Mouse (Mus musculus) adrenal gland, postnatal 36 days (tissue): ENCODE measurements at regions not wholly inside any gene's neighbourhood (a gene's known extent, or its start where the extent isn't known, plus 50 kb on each side); places are given as distances from the start of the nearest gene placed in this dataset.
A peak's percentile ranks its signal among the peaks of the same experiment; 100 is the strongest.
"Not testable (repeated sequence)": the region's sequence is repeated elsewhere in the genome, so short reads cannot be mapped to it uniquely, and the experiment has no call there.

ENCODE experiments used
- DNase-seq, 2 experiments: peaks; one replicate each; pipeline ENCODE4 v3.0.0; 2021; ENCODE audit warnings: mixed read lengths in 1 of 2

DNA sequence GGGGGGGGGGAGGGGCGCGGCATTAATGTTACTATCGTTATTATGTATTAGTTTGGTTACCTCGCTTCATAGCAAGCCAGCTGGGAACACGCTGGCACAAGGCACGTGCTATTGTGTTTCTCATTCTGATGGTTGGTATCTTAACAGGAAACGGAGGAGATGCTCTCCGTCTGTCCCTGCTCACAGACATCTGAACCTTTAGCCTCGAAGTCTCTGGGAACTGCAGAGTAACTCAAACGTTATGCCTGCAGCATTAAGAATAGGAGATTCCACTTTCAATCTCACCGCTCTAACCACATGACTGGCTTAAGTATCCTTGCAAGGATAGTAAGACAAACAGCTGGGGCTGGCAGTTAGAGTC is 80.0 kb downstream of the Nfkbiz start:
- DNase-seq: no peak

DNA sequence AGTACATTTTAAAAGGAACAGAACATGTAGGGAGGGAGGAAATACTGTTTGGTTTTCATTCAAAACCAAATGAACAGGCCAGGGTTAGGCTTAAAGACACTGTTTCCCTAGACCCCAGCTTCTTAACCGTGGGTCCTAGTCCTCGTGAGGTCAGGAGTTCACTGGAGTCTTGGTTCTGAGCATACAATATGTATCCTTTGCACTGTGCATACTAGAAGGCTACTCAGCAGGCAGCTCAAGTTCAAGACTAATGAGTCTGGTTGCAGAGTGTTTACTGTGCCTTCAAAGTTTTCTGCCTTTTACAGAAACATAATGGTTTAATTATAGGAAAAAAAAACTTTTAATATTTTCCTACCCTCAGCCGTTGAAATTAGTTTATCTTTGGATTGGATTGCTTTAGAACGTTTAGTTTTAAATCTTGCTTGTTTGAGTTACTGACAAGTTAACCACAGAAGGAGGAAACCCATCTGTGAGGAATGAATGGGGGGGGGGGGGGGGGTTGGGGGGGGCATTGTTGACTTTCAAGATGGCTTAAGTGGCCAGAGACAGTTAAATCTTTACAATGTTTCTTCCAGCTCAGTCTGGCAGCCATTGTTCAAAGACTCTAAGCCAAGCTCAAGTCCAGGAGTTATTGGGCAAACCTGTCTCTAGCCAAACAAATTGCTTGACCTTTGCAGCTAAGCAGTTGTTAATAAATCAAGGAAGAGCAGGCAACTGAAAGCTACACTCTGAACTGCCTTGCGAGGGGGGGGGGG is 80.6 kb downstream of the Nfkbiz start:
- DNase-seq: peak in 1 of 2 experiments; percentile 5

DNA sequence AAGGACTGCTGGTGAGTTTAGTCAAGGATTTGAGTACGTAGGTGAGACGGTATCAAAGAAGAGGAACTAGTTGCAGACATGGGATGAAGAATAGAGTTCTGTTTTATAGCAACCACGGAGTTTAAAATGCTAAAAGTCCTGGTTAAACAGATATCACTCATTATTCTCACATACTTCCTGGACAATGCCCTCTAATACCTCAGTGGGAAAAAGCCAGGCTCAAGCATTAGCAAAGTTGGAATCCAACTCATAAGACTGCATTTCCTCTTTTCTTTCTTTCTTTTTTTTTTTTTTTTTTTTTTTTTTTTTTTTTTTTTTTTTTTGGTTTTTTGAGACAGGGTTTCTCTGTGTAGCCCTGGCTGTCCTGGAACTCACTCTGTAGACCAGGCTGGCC is 81.3 kb downstream of the Nfkbiz start:
- not testable (repeated sequence) for DNase-seq

DNA sequence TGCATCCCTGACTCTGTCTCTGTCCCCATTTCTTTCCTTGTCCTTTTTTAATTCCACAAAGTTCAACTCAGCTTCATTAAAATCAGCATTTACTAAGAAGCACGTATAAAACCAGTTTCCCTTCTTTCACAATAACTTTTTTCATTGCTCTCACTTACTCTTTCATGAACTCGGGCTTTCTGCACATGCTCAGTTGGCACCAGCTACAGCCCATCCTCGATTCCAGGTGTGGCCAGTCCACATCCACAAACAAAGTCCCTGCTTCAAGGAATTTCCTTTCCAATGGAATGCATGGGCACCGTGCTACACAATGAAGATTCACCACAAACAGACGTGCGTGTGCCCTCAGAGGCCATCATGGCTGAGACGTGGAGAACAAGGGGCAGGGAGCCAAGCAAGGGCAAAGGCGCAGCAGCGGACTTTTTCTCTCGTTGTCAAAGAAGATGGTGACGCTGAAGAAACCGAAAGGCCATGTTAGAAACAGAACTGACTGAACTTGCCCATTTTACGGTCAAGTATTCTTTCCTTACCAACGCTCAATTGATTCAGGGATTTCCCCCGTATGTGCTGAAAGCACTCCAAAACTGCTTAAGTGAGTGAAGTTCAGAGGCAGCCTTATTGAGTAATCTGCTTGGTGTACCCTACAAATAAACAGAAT is 81.8 kb downstream of the Nfkbiz start:
- no peak for DNase-seq

DNA sequence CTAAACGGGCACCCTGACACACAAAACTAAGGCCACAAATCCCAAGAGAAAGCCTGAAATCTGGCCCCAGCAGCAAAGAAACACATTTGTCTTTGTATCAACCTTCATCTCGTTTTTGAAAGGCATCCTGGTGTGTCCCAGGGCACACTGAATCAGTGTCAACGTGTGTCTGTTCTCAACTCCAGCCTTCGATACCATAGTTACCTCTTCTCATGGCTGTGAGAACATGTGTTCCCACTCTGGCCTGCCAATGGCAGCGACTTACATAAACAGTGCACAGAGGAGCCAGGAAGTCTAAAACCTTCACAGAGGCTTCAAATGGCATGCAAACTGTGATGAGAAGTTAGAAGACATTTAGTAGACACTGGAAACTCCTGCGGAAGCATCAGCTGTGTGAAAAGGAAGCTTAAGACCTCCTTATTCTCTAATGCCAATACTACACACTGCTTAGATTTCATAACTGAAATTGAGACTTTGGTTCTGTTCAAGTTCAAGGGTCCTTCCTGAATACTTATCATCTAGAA is 83.3 kb downstream of the Nfkbiz start:
- no peak for DNase-seq

DNA sequence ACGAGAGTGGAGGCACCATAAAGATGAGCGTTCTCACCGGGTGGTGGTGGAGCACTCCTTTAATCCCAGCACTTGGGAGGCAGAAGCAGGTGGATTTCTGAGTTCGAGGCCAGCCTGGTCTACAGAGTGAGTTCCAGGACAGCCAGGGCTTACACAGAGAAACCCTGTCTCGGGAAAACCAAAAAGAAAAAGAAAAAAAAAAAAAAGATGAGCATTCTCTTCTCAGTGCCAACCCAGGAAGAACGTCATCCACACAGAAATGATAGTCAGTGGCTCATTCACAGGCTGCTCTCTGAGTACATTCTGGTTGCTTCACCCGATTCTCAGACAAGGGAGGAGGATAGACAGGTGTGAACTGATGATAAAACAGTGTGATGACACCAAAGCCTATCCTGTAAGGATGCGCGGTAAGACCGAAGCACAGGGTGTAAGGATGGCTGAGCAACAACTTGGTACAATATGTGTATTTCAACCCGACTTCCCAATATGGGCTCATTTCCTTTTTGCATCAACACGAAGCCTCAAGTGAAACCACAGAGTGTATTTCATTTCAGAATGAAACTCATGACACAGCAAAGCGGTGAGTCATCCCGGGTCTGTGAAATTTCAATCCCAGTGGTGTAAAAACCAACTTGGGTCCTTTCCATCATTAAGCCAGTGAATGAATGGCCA is 84.5 kb downstream of the Nfkbiz start:
- peak in 1 of 2 experiments; percentile 17 for DNase-seq

DNA sequence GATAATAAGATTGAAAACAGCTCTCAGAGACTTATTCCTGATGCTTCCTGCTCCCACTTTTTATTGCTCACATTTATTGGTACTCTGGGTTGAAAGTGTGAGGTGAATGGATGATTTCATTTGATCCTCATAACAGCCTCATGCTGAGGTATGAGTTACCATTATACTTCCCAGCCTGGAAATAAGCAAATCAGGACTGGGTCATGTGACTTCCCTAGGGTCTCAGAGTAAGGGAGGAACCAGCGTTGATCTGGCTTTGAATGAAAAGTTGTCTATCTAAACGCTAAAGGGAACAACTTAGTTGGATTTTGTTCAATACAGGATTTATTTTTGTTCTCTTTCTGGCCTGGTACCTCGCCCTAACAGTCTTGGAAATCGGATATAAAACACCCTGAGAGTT is 85.3 kb downstream of the Nfkbiz start:
- no peak for DNase-seq

DNA sequence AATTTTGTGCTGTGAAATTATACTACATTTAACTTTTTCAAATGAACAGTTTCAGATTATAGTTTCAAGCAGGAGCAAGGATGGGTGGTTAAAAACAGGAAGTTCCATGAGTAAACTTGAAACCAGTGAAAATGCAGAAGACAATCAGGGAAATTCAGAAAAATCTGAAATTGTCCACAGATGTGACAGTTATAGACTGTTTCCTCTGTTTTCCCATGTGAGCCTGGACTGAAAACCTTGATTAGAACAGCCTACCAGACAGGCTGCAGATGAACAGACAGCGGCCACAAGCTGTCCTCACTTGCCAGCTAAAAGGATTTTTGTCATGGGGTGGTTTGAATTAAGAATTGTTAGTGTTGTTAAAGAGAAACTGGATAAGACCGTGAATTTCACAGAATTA is 91.4 kb downstream of the Nfkbiz start:
- no peak for DNase-seq

DNA sequence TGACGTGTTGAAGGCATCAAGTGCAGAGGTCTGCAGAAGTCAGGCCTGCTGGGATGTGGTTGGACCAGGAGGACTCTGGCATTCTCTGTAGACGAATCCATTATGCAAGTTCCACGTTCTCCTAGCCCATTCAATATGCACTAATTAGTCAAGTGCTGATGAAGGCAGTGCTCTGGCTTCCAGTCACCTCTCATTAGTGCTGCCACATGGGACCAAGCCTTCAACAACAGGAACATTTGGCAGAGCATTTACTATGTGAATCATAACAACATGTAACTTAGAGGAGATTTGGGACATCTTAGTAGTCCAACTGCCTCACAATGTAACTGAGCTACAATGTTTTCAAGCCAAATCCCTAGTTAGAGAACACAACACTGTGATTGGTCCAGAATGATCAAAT is 92.5 kb downstream of the Nfkbiz start:
- DNase-seq: no peak

DNA sequence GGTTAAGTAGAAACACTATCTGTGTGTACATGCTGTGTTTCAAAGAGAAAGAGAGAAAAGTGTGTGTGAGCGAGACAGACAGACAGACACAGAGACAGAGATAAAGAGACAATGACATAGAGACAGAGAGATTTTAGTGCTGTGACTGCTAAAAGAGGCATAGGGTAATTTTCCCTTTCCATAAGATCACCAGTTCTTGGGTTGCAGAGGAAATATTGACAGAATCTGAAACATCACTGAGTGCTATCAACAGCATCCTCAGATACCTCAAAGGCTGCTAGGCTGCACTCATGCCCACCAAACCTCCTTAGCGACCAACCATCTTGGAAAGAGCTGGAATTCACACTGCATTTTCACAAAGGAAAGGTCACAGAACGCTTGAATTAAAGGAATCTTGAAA is 93.6 kb downstream of the Nfkbiz start:
- no peak for DNase-seq

DNA sequence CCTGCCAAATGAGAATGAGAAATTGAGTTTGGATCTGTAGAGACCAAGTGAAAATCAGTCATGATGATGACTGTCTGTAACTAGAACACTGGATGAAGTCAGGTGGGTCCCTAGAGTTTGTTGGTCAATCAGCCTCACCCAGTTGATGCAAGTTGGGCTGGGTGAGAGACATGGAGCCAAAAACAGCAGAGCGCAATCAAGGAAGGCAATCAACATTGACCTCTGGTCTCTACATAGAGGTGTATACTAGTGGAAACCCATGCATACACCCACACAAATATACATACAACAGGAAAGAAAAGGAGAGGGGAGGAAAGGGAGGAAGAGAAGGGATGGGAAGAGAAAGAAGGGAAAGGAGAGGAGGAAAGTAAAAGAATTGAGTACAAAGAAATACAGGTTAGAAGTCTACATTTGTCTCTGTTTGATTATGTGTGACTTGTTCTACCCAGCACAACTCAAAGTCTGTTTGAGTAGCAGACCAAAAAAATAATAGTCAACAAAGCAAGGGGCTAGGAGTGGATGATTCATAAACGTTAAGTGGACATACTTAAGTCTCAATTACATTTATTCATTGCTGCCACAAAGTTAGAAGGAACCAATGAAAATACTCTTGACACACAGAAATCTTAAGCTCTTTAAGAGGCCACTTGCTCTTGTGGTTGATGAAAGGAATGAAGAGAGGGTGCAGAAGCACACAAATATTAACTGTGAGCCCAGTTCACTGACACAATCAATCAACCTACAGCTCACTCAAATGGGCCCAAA is 97.4 kb downstream of the Nfkbiz start:
- DNase-seq: no peak

DNA sequence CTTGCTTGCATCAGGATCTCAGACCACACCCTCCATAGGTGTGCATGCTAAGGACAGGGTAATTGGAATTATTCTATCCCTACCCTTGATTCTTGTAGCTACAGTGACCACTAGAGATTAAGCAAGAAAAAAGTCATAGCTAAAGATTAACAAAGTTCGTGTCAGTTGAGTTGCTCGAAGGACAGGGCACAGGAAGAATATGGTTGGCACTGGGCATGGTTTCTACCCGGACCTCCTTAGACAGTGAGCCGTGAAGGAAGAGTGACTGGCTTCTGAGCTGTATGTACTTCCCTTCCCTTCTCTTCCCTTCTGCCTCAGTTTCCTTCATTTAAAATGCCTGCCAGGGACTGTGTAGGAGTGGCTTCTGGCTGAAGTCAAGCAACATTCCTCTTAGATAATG is 100.0 kb downstream of the Nfkbiz start:
- DNase-seq: no peak

DNA sequence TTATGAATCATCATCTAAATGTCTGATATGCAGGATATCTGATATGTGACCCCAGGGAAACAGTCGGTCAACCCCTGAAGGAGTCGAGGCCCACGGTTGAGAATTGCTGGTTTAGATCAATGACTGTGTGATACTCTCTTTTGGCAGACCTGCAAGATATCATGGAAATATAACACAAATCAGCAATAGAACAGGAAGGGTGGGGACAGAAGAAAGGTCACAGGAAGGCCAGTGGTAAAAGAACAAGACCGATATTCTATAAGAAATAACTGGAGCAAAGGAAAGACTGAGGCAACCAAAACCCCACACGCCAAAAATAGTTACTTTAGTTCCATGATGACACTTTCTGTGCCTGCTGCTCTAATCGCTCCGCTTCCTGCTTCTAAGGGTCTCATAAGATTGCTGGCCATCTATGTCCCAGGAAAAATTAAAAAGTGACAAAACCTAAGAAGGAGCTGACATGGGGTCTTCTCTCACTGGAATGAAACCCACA is 103.2 kb downstream of the Nfkbiz start:
- DNase-seq: no peak

DNA sequence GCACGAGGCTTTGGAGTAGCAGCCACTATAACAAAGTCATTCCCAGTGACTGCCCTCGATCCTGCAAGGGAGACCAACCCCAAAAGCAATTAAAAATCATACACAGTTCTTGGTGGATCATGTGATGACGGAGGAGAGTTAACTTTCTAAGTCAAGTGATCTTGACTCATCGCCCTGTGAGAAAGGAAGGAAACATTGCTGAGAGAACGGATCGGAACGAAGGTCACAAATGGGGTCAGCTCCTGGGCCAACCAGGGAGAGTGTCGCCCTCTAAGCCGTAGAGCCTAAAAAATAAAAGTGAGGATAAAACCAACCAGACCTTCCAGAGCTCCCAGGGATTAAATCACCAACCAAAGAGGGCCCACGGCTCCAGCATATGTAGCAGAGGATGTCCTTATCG is 104.4 kb downstream of the Nfkbiz start:
- no peak for DNase-seq

DNA sequence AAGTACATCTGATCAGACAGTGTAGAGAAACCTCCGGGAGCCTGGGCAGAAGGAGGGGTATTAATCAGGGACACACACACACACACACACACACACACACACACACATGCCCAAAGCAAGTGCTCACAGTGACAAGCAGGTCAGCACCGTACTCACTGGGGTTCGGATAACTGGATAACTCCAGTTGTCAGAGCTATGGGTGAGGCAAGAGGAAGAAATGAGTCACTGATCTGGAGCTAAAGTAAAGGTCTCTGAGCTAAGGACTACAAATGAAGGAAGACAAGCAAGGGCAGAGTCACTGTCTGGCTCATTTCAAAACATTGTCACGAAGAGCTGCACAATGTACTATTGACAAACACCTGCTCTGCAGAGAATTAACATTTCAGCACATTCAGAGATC is 104.9 kb downstream of the Nfkbiz start:
- DNase-seq: peak; percentile 4 to 5

DNA sequence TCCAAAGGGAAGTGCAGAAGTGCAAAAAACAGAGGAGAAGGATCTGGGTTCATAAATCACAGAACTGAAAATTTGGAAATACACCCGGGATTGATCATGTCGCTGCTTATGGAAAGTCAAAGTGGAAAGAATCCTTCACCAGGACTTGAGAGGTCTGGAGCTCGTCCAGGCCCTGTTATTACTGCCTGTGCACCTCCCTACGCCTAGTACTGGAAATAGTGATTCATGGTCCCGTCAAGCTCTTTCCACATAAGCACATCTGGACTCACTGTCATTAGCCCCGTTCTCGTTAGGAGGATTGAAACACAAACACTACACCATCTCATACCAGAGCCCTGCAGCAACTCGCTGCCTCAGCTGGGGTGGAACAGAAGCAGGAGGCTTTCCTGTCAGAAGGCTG is 107.7 kb downstream of the Nfkbiz start:
- DNase-seq: no peak

DNA sequence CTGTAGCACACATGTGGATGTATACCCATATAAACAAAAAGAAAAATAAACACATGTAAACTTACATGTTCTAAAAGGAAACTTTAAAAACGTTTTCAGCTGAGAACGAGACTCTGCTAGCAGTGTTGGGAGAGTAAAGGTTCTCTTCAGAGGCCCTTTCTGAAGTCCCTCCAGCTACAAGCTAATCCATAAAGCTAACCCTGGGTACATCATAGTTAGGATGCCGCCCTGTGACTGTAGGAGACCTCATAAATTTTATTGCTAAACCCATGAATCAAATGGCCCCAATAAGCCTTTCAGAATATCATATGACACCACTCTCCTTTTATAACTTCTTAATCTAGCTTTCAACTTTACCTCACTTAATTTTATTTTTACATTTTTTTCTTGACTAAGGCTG is 112.2 kb downstream of the Nfkbiz start:
- DNase-seq: no peak

DNA sequence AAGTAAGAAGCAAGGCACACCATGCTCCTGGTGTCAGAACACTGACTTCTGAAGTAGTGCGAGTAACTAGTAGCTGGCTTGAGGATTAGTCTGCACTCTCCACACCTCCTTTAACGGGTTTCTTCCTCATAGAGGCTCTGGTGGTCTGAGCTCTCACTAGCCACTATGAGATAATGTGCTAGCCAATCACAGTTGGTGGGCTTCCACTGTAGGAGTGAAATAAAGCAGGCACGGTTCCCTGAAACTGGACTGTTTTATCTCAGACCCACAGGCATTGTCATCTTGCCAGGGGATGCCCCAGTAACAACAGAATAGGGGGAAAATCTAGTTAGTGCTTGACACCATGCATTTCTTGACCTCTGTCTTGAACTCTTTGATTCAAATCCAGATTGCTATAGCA is 118.3 kb downstream of the Nfkbiz start:
- DNase-seq: no peak

DNA sequence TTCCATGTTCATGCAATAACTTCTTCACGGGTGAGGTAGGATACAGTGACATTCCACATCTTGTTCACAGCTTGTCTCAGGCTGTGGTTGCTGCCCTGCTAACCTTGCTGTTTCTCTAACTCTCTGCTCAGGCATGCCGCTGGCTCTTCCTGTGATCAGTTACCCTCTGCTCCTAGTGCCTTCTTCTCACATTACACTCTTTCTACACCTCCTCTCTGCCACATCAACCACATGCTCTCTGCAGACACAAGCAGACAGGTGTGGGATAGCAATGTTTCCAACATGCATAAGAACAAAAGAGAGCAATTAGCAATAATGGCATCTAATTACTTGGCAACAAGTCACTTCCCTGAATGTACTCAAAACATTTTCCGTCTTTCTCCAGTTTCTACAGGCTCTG is 128.7 kb downstream of the Nfkbiz start:
- DNase-seq: no peak

DNA sequence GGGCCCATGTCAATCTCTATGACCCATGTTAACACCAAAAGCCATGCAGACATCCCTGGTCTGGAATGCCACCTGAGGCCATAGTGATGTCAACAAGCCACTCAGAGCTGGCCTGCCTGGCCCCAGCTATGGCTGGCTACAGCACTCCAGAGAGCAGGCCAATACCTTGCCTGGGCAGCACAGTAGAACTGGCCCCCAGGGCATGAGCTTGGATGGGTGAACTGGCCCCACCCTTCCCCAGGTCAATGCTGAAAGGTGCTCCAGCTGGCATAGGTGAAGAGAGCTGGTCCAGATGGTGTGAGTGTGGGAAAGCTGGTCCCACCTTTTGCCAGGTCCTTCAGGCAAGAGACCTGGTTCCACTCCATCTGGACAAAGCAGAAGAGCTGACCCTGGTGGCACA is 132.2 kb downstream of the Nfkbiz start:
- no peak for DNase-seq

DNA sequence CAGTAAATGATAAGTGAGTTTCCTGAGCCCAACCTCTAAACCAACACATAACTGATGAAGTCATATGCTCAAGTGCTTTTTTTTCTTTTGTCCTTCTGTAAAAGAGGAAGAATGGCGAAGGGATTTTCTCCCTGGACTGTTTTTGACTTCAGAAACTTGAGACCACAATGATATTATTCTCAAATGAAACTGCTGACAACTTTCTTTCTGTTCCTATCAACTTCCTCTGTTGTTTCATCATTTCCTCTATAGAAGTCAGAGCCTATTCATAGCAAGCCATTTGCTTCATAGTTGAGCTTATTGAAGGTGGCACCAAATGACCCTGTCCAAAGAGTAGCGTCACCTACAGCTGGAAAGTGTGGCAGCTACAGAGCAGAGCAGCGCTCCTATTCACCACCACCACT is 140.2 kb downstream of the Nfkbiz start:
- DNase-seq: no peak

DNA sequence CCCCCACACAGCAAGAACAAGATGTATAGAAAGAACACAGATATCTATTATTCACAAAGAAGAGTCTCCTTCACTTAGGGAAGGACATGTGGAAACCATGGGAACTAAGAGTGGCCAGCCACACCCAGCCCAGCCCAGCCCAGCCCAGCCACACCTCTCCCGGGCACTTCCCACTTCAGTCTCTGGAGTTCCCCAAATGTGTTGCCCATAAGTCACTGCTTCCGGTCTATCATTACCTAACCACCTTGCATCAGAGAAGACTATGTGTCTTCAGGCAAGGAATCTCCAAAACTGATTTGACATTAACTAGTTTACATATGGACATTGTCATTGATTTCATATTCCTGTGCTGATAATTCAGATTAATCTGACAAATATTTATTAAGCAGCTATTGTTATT is 147.6 kb downstream of the Nfkbiz start:
- DNase-seq: no peak
